Mouse (Mus musculus) kidney, postnatal 0 days (tissue): ENCODE measurements around the gene Furin. TPM values are rescaled to one million over a fixed set of nuclear protein-coding genes. Genes with fewer than 3 reads are reported as not detected.

ENCODE experiments used
- ATAC-seq: fragments of 200-750 bp; cut with Nextera tagmentation; replicated peaks from 2 replicates; pipeline ENCODE4 v1.8.0; 2017; ENCODE audit warnings: low read depth, moderate number of reproducible peaks, moderate TSS enrichment, moderate library complexity; ENCODE audit not compliant: low FRiP score
- DNase-seq: peaks from one replicate; pipeline ENCODE4 v3.0.0-alpha.2; 2016; ENCODE audit warnings: low spot score
- H3K27ac ChIP-seq: fragments of 300-500 bp; sonication (generic); 2 replicates; pipeline ENCODE4 v1.5.1; 2014; ENCODE audit warnings: mild to moderate bottlenecking
- H3K27me3 ChIP-seq: fragments of 300-500 bp; sonication (generic); 2 replicates; pipeline ENCODE4 v1.6.1; 2014; ENCODE audit warnings: low read length, mixed read lengths; ENCODE audit not compliant: insufficient read depth
- H3K36me3 ChIP-seq: fragments of 300-500 bp; sonication (generic); 2 replicates; pipeline ENCODE4 v1.6.1; 2014; ENCODE audit warnings: low read length, mixed read lengths; ENCODE audit not compliant: insufficient read depth
- H3K4me1 ChIP-seq: fragments of 300-500 bp; sonication (generic); replicated peaks from 2 replicates; pipeline ENCODE4 v1.6.1; 2014; ENCODE audit warnings: antibody characterized with exemption, low read length, mixed read lengths; ENCODE audit not compliant: insufficient read depth
- H3K4me2 ChIP-seq: fragments of 300-500 bp; sonication (generic); 2 replicates; pipeline ENCODE4 v1.6.1; 2014; ENCODE audit warnings: mild to moderate bottlenecking, low read length, moderate library complexity, mixed read lengths
- H3K4me3 ChIP-seq: fragments of 300-500 bp; sonication (generic); replicated peaks from 2 replicates; pipeline ENCODE4 v1.5.1; 2014; ENCODE audit warnings: low read depth, low read length
- H3K9ac ChIP-seq: fragments of 300-500 bp; sonication (generic); 2 replicates; pipeline ENCODE4 v1.6.1; 2014; ENCODE audit warnings: low read depth, low read length
- H3K9me3 ChIP-seq: fragments of 300-500 bp; sonication (generic); replicated peaks from 2 replicates; pipeline ENCODE4 v1.6.1; 2016; ENCODE audit warnings: low read length, inconsistent platforms, mixed read lengths
- CTCF ChIP-seq: IDR thresholded peaks from 2 replicates; pipeline ENCODE4 v1.5.1; 2016; ENCODE audit warnings: antibody characterized with exemption, low read depth, mild to moderate bottlenecking, moderate library complexity
- WGBS: fragments of 180-500 bp; shearing (Covaris S2); extraction: QIAGEN DNeasy Blood & Tissue Kit; methylation state at CpG from one replicate; pipeline ENCODE4 v1.1.7; 2014; 5-methylcytosine and 5-hydroxymethylcytosine counted together
- polyA plus RNA-seq: library from polyadenylated mRNA; unstranded; fragments of >200 nt; fragmentation: Nextera tagmentation; extraction: Ambion mirVana; gene quantifications from 2 replicates; pipeline ENCODE4 v1.2.1, GENCODE M21; 2015

Gene Furin
- polyA plus RNA-seq, 1 experiment from 2014 or later: 22.9 TPM

DNA sequence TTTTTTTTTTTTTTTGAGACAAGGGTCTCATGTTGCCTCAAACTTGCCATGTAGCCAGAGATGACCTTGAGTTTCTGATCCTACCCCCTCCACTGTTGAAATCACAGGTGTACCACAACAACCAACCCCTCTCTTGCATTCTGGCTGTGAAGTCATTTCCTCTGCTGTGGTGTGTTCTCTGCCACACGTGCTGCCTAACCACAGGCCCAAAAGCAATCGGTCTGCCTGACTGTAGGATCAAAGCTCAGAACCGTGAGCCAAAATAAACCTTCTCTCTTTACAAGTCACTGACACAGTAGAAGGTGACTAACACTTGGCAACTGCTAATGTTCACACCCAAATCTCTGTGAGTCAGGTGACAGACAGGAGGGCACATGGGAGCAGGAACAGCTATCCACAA is 44.8 kb downstream of the Furin start:
- WGBS: 63% methylated on average over 3 of the region's 3 CpGs
- TF ChIP-seq CTCF: no peak
- ATAC-seq: no peak
- Histone ChIP-seq H3K27ac (no peak overlapping the region), H3K9me3 (no peaks in the 10 kb centered on the region), H3K4me1 (no peaks in the 10 kb centered on the region), H3K4me3 (no peak overlapping the region), H3K9ac (no peak overlapping the region), H3K27me3 (no peaks in the 10 kb centered on the region), H3K36me3 (peaks cover 62% of the 10 kb centered on the region), H3K4me2 (no peak overlapping the region)
- no peak for DNase-seq

DNA sequence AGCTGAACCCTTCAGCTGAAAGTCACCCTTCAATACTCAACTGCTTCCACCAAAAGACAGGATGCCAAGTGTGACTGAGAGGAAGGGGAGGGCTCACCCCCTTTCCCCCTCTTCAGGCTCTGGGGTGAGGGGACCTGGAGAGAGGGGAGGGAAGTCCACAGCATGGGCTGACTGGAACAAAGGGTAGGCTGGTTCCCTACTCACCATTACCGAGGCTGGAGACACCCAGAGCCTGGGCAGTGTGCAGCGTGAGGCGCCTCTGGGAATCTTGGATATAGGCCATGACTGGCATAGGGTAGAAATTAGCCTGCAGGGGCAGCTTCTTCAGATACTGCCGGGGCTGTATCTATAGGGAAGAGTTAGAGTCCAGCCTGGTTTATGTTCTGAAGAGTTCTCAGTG is 47.2 kb downstream of the Furin start:
- H3K4me1 ChIP-seq: no peaks in the 10 kb centered on the region
- DNase-seq (no peak), ATAC-seq (no peak)
- H3K27ac ChIP-seq: no peak overlapping the region
- TF ChIP-seq CTCF: no peak
- no peak overlapping the region for H3K4me3 ChIP-seq
- no peaks in the 10 kb centered on the region for H3K9me3 ChIP-seq
- H3K36me3 ChIP-seq: peaks cover 61% of the 10 kb centered on the region
- 78% methylated on average over 4 of the region's 4 CpGs for WGBS
- no peak overlapping the region for H3K4me2 ChIP-seq
- no peak overlapping the region for H3K9ac ChIP-seq
- no peaks in the 10 kb centered on the region for H3K27me3 ChIP-seq

DNA sequence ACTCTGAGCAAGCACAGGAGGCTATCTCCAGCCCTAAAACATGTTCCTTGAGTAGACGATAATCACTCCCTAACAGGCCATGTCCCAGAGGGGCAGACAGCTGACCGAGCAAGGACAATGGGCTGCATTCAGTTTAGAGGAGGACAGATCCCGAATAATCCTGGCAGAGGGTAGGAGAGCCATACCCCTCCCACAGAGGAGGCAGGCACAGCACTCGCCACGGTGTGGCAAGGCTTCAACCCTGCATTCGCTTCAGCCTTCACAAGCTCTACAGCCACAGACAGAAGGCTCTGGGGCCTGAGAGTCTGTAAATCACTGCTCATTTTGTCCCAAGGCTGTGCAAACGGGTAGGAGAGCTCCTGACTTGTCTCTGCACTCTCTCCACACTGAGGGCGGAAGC is 48.1 kb downstream of the Furin start:
- Histone ChIP-seq H3K27me3 (no peaks in the 10 kb centered on the region), H3K27ac (no peak overlapping the region), H3K4me1 (no peaks in the 10 kb centered on the region), H3K4me2 (no peak overlapping the region), H3K9ac (no peak overlapping the region), H3K9me3 (no peaks in the 10 kb centered on the region), H3K4me3 (no peak overlapping the region), H3K36me3 (peaks cover 62% of the 10 kb centered on the region)
- TF ChIP-seq CTCF: no peak
- DNase-seq (no peak), ATAC-seq (no peak)
- 59% methylated on average over 8 of the region's 8 CpGs for WGBS

DNA sequence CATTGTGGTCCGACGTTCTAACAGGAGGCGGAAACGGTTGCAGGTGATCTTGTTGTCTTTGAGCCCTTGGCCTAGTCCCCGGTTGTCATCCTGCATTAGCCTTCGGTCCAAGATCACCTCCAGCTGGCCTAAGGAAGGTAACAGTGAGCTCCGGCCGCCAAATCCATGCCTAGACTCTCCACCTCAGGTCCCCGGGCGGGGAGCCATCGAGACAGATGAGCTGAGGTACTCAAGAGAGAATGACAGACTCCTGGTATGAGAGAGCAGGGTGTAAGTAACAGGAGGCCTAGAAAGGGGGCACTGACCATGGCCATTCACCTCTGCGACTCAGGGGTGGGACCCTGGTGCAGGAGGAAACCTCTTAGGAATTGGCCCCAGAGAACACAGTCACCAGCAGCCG is 48.9 kb downstream of the Furin start:
- H3K27ac ChIP-seq: no peak overlapping the region
- DNase-seq (no peak), ATAC-seq (no peak)
- no peak for TF ChIP-seq CTCF
- no peaks in the 10 kb centered on the region for H3K4me1 ChIP-seq
- no peaks in the 10 kb centered on the region for H3K27me3 ChIP-seq
- H3K9ac ChIP-seq: no peak overlapping the region
- no peaks in the 10 kb centered on the region for H3K9me3 ChIP-seq
- H3K36me3 ChIP-seq: peaks cover 60% of the 10 kb centered on the region
- H3K4me3 ChIP-seq: no peak overlapping the region
- H3K4me2 ChIP-seq: no peak overlapping the region
- WGBS: 87% methylated on average over 13 of the region's 13 CpGs

DNA sequence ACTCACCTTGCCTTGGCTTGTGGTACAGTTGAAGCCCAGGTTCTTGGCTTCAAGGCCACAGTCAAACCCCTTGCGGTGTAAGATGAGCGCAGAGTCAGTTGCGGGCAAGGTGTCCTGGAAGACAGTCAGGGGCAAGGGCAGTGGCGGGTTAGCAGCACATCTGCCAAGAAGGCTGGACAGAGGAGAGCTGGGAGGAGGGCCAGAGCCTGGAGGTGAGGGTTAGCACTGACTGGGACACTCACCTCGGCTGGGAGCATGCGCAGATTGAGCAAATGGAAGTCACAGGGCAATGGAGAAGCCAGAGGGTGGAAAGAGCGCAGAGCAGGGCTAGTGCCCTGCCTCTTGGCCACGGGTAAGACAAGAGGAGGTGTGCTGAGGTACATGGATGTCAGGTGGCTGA is 52.3 kb downstream of the Furin start:
- H3K4me3 ChIP-seq: no peak overlapping the region
- H3K27ac ChIP-seq: no peak overlapping the region
- H3K9ac ChIP-seq: no peak overlapping the region
- no peaks in the 10 kb centered on the region for H3K27me3 ChIP-seq
- ATAC-seq: no peak
- no peak overlapping the region for H3K4me2 ChIP-seq
- no peaks in the 10 kb centered on the region for H3K4me1 ChIP-seq
- DNase-seq: no peak
- peaks cover 44% of the 10 kb centered on the region for H3K36me3 ChIP-seq
- no peak for TF ChIP-seq CTCF
- no peaks in the 10 kb centered on the region for H3K9me3 ChIP-seq
- 94% methylated on average over 8 of the region's 8 CpGs for WGBS

DNA sequence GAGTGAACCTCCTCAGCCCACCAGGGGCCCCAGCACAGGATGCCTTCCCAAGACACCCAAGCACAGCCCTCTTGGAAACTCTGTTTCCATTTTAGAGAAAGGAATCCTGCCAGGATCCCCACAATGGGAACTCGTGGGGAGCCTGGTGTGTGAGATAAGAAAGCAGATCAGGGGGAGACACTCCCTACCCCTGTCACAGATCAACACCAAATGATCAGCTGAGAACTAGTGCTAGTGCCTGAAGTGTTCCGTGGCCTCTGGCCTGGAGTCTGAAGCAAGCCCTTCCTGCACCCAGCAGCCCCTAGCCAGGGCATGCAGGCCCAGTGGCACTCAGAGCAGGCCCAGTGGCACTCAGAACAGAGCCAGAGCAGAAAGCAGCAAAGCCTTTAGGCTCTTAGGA is 54.4 kb downstream of the Furin start:
- Histone ChIP-seq H3K4me2 (no peak overlapping the region), H3K27ac (no peak overlapping the region), H3K27me3 (no peaks in the 10 kb centered on the region), H3K36me3 (peaks cover 28% of the 10 kb centered on the region), H3K4me3 (no peak overlapping the region), H3K9ac (no peak overlapping the region), H3K4me1 (peaks cover 8% of the 10 kb centered on the region; the same call in 1 of the 2 replicates), H3K9me3 (no peaks in the 10 kb centered on the region)
- ATAC-seq: no peak
- TF ChIP-seq CTCF: no peak
- WGBS: 82% methylated on average over 2 of the region's 2 CpGs
- no peak for DNase-seq
